ENCODE assay signal across 13 mouse cellular contexts in the genomic region with DNA sequence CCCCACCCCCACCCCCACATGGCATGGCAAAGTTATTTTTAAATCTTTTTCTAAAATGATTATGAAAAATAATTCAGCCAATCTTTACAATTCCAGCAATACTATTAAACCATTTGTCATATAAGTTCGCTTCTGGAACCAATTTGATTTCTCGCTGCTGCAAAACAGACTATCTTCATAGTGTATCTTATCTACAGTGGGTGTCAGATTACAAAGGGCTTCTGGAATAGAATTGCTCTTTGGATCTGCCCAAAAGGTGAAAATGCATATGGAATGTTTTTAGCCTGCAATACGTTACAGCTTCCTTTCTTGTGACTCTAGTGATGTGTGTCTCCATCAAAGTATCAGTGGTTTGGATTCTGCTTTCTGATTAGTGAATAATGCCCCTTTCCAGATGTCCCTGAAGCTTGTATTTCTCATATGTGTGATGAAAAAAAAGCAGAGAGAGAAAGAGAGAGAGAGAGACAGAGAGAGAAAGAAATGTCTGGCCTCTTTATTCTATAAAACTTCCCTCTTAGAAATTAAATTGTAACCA. TPM values are rescaled to one million over a fixed set of nuclear protein-coding genes. Genes with fewer than 3 reads are reported as not detected.
DNase-seq lines count a peak whose midpoint lies in the region; ATAC-seq and TF ChIP-seq lines count a peak whose summit lies in the region.
"Had no signal": no experiment of that assay in that cellular context is flagged by ENCODE, and none has a peak within 500 bp of the region (broad histone marks: within the 10 kb centered on the region; RNA-seq: fewer than 3 reads in every experiment).

No protein-coding gene starts in this region.

- intact Hi-C loops in heart, postnatal 36 days (cut with DNase I), result no loop called here

- no peaks in the 10 kb centered on the region for H3K4me1 ChIP-seq in kidney, postnatal 0 days (replicated peaks; ENCODE audit: insufficient read depth, low read length)
- peaks cover 36% of the 10 kb centered on the region for H3K4me1 ChIP-seq in forebrain, embryonic 13.5 days
- peaks cover 13% of the 10 kb centered on the region for H3K4me1 ChIP-seq in limb, embryonic 11.5 days (ENCODE audit: control insufficient read depth, insufficient read depth, low read length)
- H3K4me1 ChIP-seq in midbrain, postnatal 0 days (ENCODE audit: insufficient read depth, low read length), result no peaks in the 10 kb centered on the region; the same call in 1 of the 2 replicates

- DNase-seq in kidney, postnatal 0 days (ENCODE audit: low spot score), result no peak
- DNase-seq in kidney, postnatal 25 days, result no peak
- DNase-seq in limb, embryonic 11.5 days (ENCODE audit: low spot score), result no peak
- no peak for DNase-seq in midbrain, postnatal 0 days (ENCODE audit: low spot score)
- no peak for DNase-seq in lung, postnatal 14 days
- DNase-seq in cerebellum, adult 8-10 months, result no peak
- DNase-seq in heart, postnatal 36 days, result no peak
- DNase-seq: adrenal gland, adult 2 months; kidney, postnatal 14 days; lung, adult 2 months; thymus, postnatal 4 days had no signal

- 34% methylated on average over 3 of the region's 3 CpGs for WGBS in kidney, postnatal 0 days
- WGBS in forebrain, embryonic 13.5 days, result 12% methylated on average over 3 of the region's 3 CpGs
- 6% methylated on average over 3 of the region's 3 CpGs for WGBS in limb, embryonic 11.5 days
- 24% methylated on average over 3 of the region's 3 CpGs for WGBS in midbrain, postnatal 0 days

- H3K27me3 ChIP-seq in kidney, postnatal 0 days (ENCODE audit: insufficient read depth, low read length), result no peaks in the 10 kb centered on the region
- H3K27me3 ChIP-seq in forebrain, embryonic 13.5 days, result no peaks in the 10 kb centered on the region
- H3K27me3 ChIP-seq in limb, embryonic 11.5 days (ENCODE audit: control insufficient read depth, insufficient read depth, low read length), result no peaks in the 10 kb centered on the region
- no peaks in the 10 kb centered on the region for H3K27me3 ChIP-seq in midbrain, postnatal 0 days (ENCODE audit: insufficient read depth, low read length)

- H3K9ac ChIP-seq in kidney, postnatal 0 days (ENCODE audit: low read depth, low read length), result no peak overlapping the region
- peak overlapping the region; percentile 54 for H3K9ac ChIP-seq in forebrain, embryonic 13.5 days
- H3K9ac ChIP-seq in limb, embryonic 11.5 days (ENCODE audit: low read length), result peak overlapping the region; percentile 48
- no peak overlapping the region for H3K9ac ChIP-seq in midbrain, postnatal 0 days (replicated peaks; ENCODE audit: low read length, poor library complexity, severe bottlenecking)

- H3K36me3 ChIP-seq in kidney, postnatal 0 days (ENCODE audit: insufficient read depth, low read length), result no peaks in the 10 kb centered on the region
- no peaks in the 10 kb centered on the region for H3K36me3 ChIP-seq in forebrain, embryonic 13.5 days (ENCODE audit: poor library complexity, severe bottlenecking)
- no peaks in the 10 kb centered on the region; the same call in 1 of the 2 replicates for H3K36me3 ChIP-seq in limb, embryonic 11.5 days (ENCODE audit: control insufficient read depth, insufficient read depth, low read length)
- H3K36me3 ChIP-seq in midbrain, postnatal 0 days (ENCODE audit: insufficient read depth, low read length), result no peaks in the 10 kb centered on the region

- no peak for ATAC-seq in kidney, postnatal 0 days (replicated peaks; ENCODE audit: low FRiP score, low read depth)
- no peak for ATAC-seq in forebrain, embryonic 13.5 days
- ATAC-seq in limb, embryonic 11.5 days (ENCODE audit: insufficient number of reproducible peaks, low FRiP score, low TSS enrichment, low read depth), result no peak
- ATAC-seq in midbrain, postnatal 0 days (ENCODE audit: low FRiP score), result no peak

- H3K27ac ChIP-seq in kidney, postnatal 0 days, result no peak overlapping the region
- peak overlapping the region; percentile 79 for H3K27ac ChIP-seq in forebrain, embryonic 13.5 days
- peak overlapping the region; percentile 63 for H3K27ac ChIP-seq in limb, embryonic 11.5 days (replicated peaks; ENCODE audit: low read depth, low read length)
- no peak overlapping the region for H3K27ac ChIP-seq in midbrain, postnatal 0 days (ENCODE audit: low read depth, low read length)

- H3K4me3 ChIP-seq in kidney, postnatal 0 days (replicated peaks; ENCODE audit: low read depth, low read length), result no peak overlapping the region
- H3K4me3 ChIP-seq in forebrain, embryonic 13.5 days, result peak overlapping the region; percentile 40
- H3K4me3 ChIP-seq in limb, embryonic 11.5 days (ENCODE audit: low read depth, low read length), result peak overlapping the region; percentile 35
- peak overlapping the region; percentile 26 for H3K4me3 ChIP-seq in midbrain, postnatal 0 days (ENCODE audit: low read depth, low read length)

- no peak for TF ChIP-seq CTCF in kidney, postnatal 0 days (IDR thresholded peaks at IDR 0.05; ENCODE audit: low read depth)
- no peak for TF ChIP-seq CTCF in midbrain, postnatal 0 days (IDR thresholded peaks at IDR 0.05)

- H3K9me3 ChIP-seq in kidney, postnatal 0 days (replicated peaks; ENCODE audit: low read length), result no peaks in the 10 kb centered on the region
- H3K9me3 ChIP-seq in forebrain, embryonic 13.5 days (replicated peaks), result no peaks in the 10 kb centered on the region
- H3K9me3 ChIP-seq in limb, embryonic 11.5 days (ENCODE audit: control insufficient read depth, low read length), result no peaks in the 10 kb centered on the region
- H3K9me3 ChIP-seq in midbrain, postnatal 0 days (ENCODE audit: low read length), result no peaks in the 10 kb centered on the region

- peak overlapping the region; percentile 7; the same call in 1 of the 2 replicates for H3K4me2 ChIP-seq in kidney, postnatal 0 days (ENCODE audit: low read length)
- peak overlapping the region; percentile 60 for H3K4me2 ChIP-seq in forebrain, embryonic 13.5 days
- H3K4me2 ChIP-seq in limb, embryonic 11.5 days (ENCODE audit: low read depth, severe bottlenecking), result peak overlapping the region; percentile 46
- peak overlapping the region; percentile 1; the same call in 1 of the 2 replicates for H3K4me2 ChIP-seq in midbrain, postnatal 0 days (ENCODE audit: low read depth, low read length, poor library complexity, severe bottlenecking)

RNA-seq across cellular contexts. Expression of a gene that starts 1.2 kb away (rescaled TPM):
- polyA plus RNA-seq in kidney, postnatal 0 days (2015; fragmentation: Nextera tagmentation; extraction: Ambion mirVana), result 10.1 and 11.2 TPM in 2 replicates
- 57.7 and 59.1 TPM in 2 replicates for polyA plus RNA-seq in forebrain, embryonic 13.5 days (2015; fragmentation: Nextera tagmentation; extraction: Ambion mirVana)
- polyA plus RNA-seq in limb, embryonic 11.5 days (2014; fragmentation: Nextera tagmentation; extraction: Ambion mirVana), result 98.9 and 104 TPM in 2 replicates
- 11.4 and 11.9 TPM in 2 replicates for total RNA-seq in midbrain, postnatal 0 days (2014; rRNA removed)
- polyA plus RNA-seq in midbrain, postnatal 0 days (2015; fragmentation: Nextera tagmentation; extraction: Ambion mirVana), result 10.9 and 12.9 TPM in 2 replicates
- 1 to 10 TPM; 6.3 to 7.1 TPM for total RNA-seq in heart, postnatal 36 days (2021)
- total RNA-seq: megakaryocyte-erythroid progenitor cell, adult 5-6 weeks had no signal

RNA-seq across cellular contexts. Expression of a gene that starts 29.5 kb away (rescaled TPM):
- 24.2 and 25.9 TPM in 2 replicates for polyA plus RNA-seq in kidney, postnatal 0 days (2015; fragmentation: Nextera tagmentation; extraction: Ambion mirVana)
- polyA plus RNA-seq in forebrain, embryonic 13.5 days (2015; fragmentation: Nextera tagmentation; extraction: Ambion mirVana), result 29.3 and 32.9 TPM in 2 replicates
- 33.7 and 33.9 TPM in 2 replicates for polyA plus RNA-seq in limb, embryonic 11.5 days (2014; fragmentation: Nextera tagmentation; extraction: Ambion mirVana)
- total RNA-seq in midbrain, postnatal 0 days (2014; rRNA removed), result 28.6 and 33.6 TPM in 2 replicates
- polyA plus RNA-seq in midbrain, postnatal 0 days (2015; fragmentation: Nextera tagmentation; extraction: Ambion mirVana), result 11.2 and 12.7 TPM in 2 replicates
- total RNA-seq in heart, postnatal 36 days (2021), result 10 to 100 TPM; 16.1 to 16.3 TPM

Comparison
In these comparisons a context has a peak if more than half of its experiments do, and no peak if none do; other contexts are left out.
1. H3K27ac ChIP-seq: peak in forebrain, embryonic 13.5 days (single experiment) and limb, embryonic 11.5 days (single experiment); none in kidney, postnatal 0 days (single experiment) and midbrain, postnatal 0 days (single experiment).
2. H3K4me2 ChIP-seq: peak in every context shown above with its lines; median percentile 60 in forebrain, embryonic 13.5 days; 46 in limb, embryonic 11.5 days; 7 in kidney, postnatal 0 days; 1 in midbrain, postnatal 0 days.
3. H3K9ac ChIP-seq: peak in forebrain, embryonic 13.5 days (single experiment) and limb, embryonic 11.5 days (single experiment); none in kidney, postnatal 0 days (single experiment) and midbrain, postnatal 0 days (single experiment).